Mouse (Mus musculus): ENCODE data around the gene Efcab11.

- TF ChIP-seq CTCF (IDR thresholded peaks at IDR 0.05; ENCODE audit: low read depth) (no peak), EP300 (IDR thresholded peaks at IDR 0.05; ENCODE audit: low read depth) (no peak)
Measured at GRCm38 (mm10) chr12:99773636-99774193, 110.5 kb downstream of the Efcab11 start.
